Mouse (Mus musculus): ENCODE results near the gene Kcnk16.

- no peak for TF ChIP-seq CTCF (IDR thresholded peaks at IDR 0.05; ENCODE audit: low read depth)
- TF ChIP-seq EP300 (optimal IDR thresholded peaks at IDR 0.05) = no peak
Observed at GRCm38 (mm10) chr14:20226982-20227381, 42.0 kb downstream of the Kcnk16 start.
